Mouse (Mus musculus) stomach, embryonic 14.5 days (tissue): ENCODE data around the gene Sec14l4. TPM values are rescaled to one million over a fixed set of nuclear protein-coding genes. Genes with fewer than 3 reads are reported as not detected.

ENCODE experiments used
- ATAC-seq: fragments of 200-750 bp; cut with Nextera tagmentation; 2 replicates; pipeline ENCODE4 v1.8.0; 2017; ENCODE audit warnings: low read depth, moderate TSS enrichment; ENCODE audit not compliant: insufficient number of reproducible peaks, insufficient read depth, low FRiP score
- H3K27ac ChIP-seq: fragments of 300-500 bp; sonication (generic); 2 replicates; pipeline ENCODE4 v1.5.1; 2014; ENCODE audit warnings: mild to moderate bottlenecking, low read length, moderate library complexity, mixed read lengths
- H3K27me3 ChIP-seq: fragments of 300-500 bp; sonication (generic); 2 replicates; pipeline ENCODE4 v1.6.1; 2014; ENCODE audit warnings: low read length, control low read depth, mixed read lengths; ENCODE audit not compliant: control insufficient read depth, insufficient read depth
- H3K36me3 ChIP-seq: fragments of 300-500 bp; sonication (generic); 2 replicates; pipeline ENCODE4 v1.6.1; 2014; ENCODE audit warnings: mild to moderate bottlenecking, control low read depth, low read length, moderate library complexity, mixed read lengths; ENCODE audit not compliant: control insufficient read depth, insufficient read depth
- H3K4me1 ChIP-seq: fragments of 300-500 bp; sonication (generic); 2 replicates; pipeline ENCODE4 v1.6.1; 2014; ENCODE audit warnings: low read length, control low read depth, mixed read lengths; ENCODE audit not compliant: control insufficient read depth, insufficient read depth
- H3K4me2 ChIP-seq: fragments of 300-500 bp; sonication (generic); replicated peaks from 2 replicates; pipeline ENCODE4 v1.6.1; 2014; ENCODE audit warnings: low read depth, low read length, control low read depth
- H3K4me3 ChIP-seq: fragments of 300-500 bp; sonication (generic); 2 replicates; pipeline ENCODE4 v1.5.1; 2014; ENCODE audit warnings: low read depth, low read length, control low read depth
- H3K9ac ChIP-seq: fragments of 300-500 bp; sonication (generic); replicated peaks from 2 replicates; pipeline ENCODE4 v1.6.1; 2014; ENCODE audit warnings: low read depth, mild to moderate bottlenecking, control low read depth, low read length, moderate library complexity, mixed read lengths
- H3K9me3 ChIP-seq: fragments of 300-500 bp; sonication (generic); 2 replicates; pipeline ENCODE4 v1.6.1; 2016; ENCODE audit warnings: low read depth, low read length, control low read depth; ENCODE audit not compliant: control insufficient read depth
- WGBS: fragments of 180-500 bp; shearing (Covaris S2); extraction: QIAGEN DNeasy Blood & Tissue Kit; methylation state at CpG from one replicate; pipeline ENCODE4 v1.1.7; 2014; 5-methylcytosine and 5-hydroxymethylcytosine counted together
- polyA plus RNA-seq: library from polyadenylated mRNA; unstranded; fragments of >200 nt; fragmentation: Nextera tagmentation; extraction: Ambion mirVana; gene quantifications from 2 replicates; pipeline ENCODE4 v1.2.1, GENCODE M21; 2014

Sec14l4 gene
- polyA plus RNA-seq, 1 experiment from 2014 or later = 0.51 TPM

DNA sequence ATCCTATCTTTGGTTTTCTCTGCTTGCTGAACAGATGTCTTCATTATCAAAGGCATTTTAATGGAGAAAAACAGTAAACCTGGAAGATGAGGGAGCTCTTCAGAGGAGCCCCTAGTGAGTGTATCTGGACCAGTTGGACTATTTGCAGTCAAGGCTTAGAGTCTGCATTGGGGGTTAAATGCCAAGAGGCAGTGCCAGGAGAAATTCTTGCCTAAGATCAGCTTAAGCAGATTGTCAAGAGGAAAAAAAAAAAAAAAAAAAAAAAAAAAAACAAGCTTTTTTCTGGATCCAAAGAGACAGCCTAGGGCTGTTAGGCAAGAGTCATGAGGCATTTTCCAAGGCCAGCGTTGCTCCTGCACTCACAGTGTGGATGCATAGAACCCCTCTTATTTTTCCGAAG, 16.5 kb downstream of the Sec14l4 start:
- no peaks in the 10 kb centered on the region for H3K27me3 ChIP-seq
- no peak overlapping the region for H3K27ac ChIP-seq
- H3K4me2 ChIP-seq = no peak overlapping the region
- H3K9me3 ChIP-seq = no peaks in the 10 kb centered on the region
- no peaks in the 10 kb centered on the region for H3K4me1 ChIP-seq
- no peak for ATAC-seq
- no peak overlapping the region for H3K4me3 ChIP-seq
- no peak overlapping the region for H3K9ac ChIP-seq
- WGBS = 95% methylated on average over 2 of the region's 2 CpGs
- no peaks in the 10 kb centered on the region for H3K36me3 ChIP-seq

DNA sequence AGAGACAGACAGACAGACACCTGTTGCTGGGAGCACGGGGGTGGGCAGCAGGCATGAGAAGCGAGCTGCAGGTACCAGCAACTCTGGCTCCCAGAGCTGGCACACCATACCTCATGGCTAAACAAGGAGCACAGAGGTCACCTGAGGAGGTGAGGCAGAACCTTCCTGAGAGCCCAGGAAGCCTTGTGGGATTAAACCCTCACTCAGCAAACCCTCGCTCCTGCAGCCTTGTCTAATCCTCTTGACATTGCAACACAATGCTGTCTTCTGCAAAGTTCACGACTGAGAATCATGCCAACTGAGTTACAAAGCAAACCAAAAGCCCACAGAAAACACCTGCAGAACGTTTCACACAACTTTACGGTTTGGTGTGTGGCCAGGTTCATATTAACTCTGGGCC, 17.2 kb downstream of the Sec14l4 start:
- no peaks in the 10 kb centered on the region for H3K4me1 ChIP-seq
- no peak overlapping the region for H3K27ac ChIP-seq
- ATAC-seq = no peak
- 92% methylated on average over 6 of the region's 6 CpGs for WGBS
- no peaks in the 10 kb centered on the region for H3K27me3 ChIP-seq
- H3K36me3 ChIP-seq = no peaks in the 10 kb centered on the region
- no peak overlapping the region for H3K9ac ChIP-seq
- no peak overlapping the region for H3K4me2 ChIP-seq
- H3K9me3 ChIP-seq = no peaks in the 10 kb centered on the region
- H3K4me3 ChIP-seq = no peak overlapping the region

DNA sequence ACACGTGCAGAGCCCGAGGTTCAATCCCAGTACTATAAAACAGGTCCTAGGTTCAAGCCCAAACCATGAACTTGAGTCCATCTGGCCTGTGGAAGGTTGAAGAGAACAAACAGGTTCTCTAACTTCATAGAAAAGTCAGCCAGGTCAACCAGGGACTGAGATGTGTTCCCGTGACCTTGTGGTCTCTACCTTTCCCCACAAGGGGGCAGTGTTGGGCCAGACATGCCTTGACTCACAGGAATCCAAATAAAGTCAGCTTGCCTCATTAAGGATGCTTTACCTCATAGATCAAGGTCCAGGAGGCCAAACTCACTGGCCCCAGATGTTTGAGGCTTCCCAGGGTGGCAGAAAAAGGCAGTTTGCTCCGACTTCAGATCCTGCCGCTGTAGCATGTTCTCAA, 22.3 kb downstream of the Sec14l4 start:
- no peaks in the 10 kb centered on the region for H3K4me1 ChIP-seq
- no peak for ATAC-seq
- no peaks in the 10 kb centered on the region for H3K27me3 ChIP-seq
- no peak overlapping the region for H3K27ac ChIP-seq
- no peaks in the 10 kb centered on the region for H3K9me3 ChIP-seq
- H3K4me2 ChIP-seq = no peak overlapping the region
- no peak overlapping the region for H3K4me3 ChIP-seq
- H3K9ac ChIP-seq = no peak overlapping the region
- WGBS = 24% methylated on average over 5 of the region's 5 CpGs
- no peaks in the 10 kb centered on the region for H3K36me3 ChIP-seq

DNA sequence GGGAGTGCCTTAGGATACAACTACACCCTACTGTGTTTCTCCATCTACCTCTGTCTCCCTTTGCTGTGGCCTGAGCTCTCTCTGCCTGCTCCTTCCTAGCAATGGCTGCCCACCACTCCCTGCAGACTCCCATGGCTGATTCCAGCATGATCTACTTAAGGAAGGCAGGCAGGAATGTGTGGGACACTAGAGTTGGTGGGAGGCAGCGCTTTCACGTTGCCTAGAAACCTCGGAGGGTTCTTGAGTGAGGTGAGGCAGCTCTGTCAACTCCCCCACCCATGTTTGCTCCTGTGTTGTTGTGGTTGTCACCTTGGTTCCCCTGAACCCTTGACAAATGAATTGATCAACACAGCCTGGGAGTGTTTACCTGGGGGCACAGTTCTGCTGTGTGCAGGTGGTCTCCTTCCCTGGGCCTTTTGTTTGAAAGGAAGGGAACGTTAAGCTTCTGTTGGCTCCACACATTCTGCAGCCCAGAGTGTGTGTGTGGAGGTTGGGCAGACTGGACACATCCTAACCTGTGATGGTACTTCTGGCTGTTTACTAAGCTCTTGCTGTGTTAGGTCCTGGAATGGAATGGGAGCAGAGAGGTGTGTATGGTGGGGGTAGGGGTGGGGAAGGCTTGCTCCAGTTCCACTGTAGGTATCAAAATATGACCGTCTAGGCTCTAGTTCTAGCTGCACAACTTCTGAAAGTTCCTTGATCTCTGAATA, 29.8 kb downstream of the Sec14l4 start:
- no peaks in the 10 kb centered on the region for H3K27me3 ChIP-seq
- H3K36me3 ChIP-seq = no peaks in the 10 kb centered on the region
- H3K4me1 ChIP-seq = no peaks in the 10 kb centered on the region
- ATAC-seq = no peak
- H3K27ac ChIP-seq = no peak overlapping the region
- WGBS = 48% methylated on average over 5 of the region's 5 CpGs
- no peak overlapping the region for H3K4me2 ChIP-seq
- no peak overlapping the region for H3K9ac ChIP-seq
- H3K9me3 ChIP-seq = no peaks in the 10 kb centered on the region
- no peak overlapping the region for H3K4me3 ChIP-seq

DNA sequence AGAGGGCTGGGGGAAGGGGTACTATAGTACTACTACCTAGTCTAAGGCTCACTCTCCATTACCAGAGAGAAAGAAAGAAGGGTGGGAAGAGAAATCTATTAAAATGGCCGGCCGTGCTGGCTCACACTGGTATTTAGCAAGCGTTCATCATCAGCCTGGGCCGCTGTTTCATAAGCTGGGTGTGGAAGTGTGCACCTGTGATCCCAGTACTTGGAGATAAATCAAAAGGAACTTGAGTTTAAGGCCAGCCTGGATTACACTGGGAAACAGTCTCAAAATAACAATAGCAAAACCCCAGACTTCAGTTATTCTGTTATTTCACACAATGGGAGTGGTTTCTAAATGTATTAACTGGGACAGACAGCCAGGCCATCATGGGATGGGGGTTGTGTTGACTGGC, 31.3 kb downstream of the Sec14l4 start:
- Histone ChIP-seq H3K27ac (no peak overlapping the region), H3K4me3 (no peak overlapping the region), H3K9ac (no peak overlapping the region), H3K36me3 (no peaks in the 10 kb centered on the region), H3K4me1 (no peaks in the 10 kb centered on the region), H3K9me3 (no peaks in the 10 kb centered on the region), H3K4me2 (no peak overlapping the region), H3K27me3 (no peaks in the 10 kb centered on the region)
- ATAC-seq = no peak
- 78% methylated on average over 4 of the region's 4 CpGs for WGBS

DNA sequence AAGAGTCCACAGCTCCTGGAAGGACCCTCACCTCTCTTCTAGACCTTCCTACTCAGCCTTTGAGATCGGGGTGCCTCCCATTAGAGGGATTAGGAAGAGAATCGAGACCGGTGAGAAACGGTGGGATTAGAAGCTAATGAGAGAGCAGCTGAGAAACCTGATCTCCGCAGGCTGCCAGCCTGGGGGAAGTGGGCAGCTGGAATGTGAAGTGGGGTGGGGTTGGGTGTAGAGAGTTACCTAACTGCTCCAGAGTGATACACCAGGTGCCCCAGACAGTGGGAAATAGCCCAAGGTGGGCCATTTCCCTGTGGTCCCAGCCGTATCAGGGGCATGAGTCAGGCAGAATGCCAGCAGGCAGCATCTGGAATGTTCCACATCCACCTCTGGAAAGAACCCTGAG, 31.7 kb downstream of the Sec14l4 start:
- 33% methylated on average over 6 of the region's 6 CpGs for WGBS
- no peak overlapping the region for H3K9ac ChIP-seq
- no peaks in the 10 kb centered on the region for H3K4me1 ChIP-seq
- no peak overlapping the region for H3K4me2 ChIP-seq
- no peaks in the 10 kb centered on the region for H3K27me3 ChIP-seq
- no peak for ATAC-seq
- H3K4me3 ChIP-seq = no peak overlapping the region
- H3K27ac ChIP-seq = no peak overlapping the region
- no peaks in the 10 kb centered on the region for H3K36me3 ChIP-seq
- H3K9me3 ChIP-seq = no peaks in the 10 kb centered on the region

DNA sequence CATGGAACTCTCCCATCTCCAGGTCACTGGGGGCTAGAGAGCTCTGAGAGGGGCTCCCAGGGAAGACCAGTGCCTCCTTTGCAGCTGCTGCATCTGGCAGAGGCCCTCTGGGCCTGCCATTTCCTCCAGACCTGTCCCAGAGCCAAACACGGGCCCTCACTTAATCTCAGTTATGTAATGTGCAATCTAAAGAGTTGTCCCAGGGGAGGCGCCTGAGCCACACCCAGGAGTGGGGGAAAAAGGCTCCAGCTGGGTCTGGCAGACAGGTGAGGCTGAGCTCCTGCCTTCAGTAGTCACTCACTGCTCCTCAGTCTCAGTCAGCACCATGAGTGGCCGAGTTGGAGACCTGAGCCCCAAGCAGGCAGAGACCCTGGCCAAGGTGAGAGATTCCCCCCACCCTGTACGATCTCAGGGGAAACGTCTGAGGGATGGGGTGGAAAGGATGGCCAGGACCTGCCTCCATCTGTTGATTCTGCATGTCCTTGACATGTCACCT, 33.4 kb downstream of the Sec14l4 start, which contains the start of gene Sec14l3:
Gene Sec14l3, plus strand, starts transcription at position 215 of the 496 bp plus-strand sequence.
- no peaks in the 10 kb centered on the region for H3K9me3 ChIP-seq
- no peak within 1 kb of the TSS for H3K27ac ChIP-seq
- no peak within 1 kb of the TSS for H3K4me3 ChIP-seq
- no peak within 1 kb of the TSS for H3K4me2 ChIP-seq
- 49% methylated on average over 5 of the region's 5 CpGs for WGBS
- no peaks in the 10 kb centered on the region for H3K4me1 ChIP-seq
- no peaks in the 10 kb centered on the region for H3K27me3 ChIP-seq
- no peak for ATAC-seq
- H3K36me3 ChIP-seq = no peaks in the 10 kb centered on the region
- no peak within 1 kb of the TSS for H3K9ac ChIP-seq

DNA sequence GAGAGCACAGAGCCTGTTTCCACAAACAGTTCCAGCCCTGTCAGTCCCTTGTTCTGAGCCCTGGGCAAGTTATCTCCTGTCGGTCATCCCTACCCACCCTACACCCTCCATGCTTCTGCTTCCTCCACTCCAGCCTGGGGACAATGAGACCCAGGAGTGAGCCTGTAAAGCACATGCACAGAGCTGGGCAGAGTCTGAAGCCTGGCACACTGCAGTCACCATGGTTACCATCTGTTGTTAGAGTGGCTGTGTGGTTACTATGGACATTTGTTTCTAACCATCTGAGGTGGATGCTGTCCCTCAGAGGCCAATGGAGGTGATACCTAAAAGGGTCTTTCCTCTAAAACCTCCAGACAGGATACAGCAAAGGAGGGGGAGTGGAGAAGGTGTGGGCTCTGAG, 38.4 kb downstream of the Sec14l4 start:
- Histone ChIP-seq H3K9ac (no peak overlapping the region), H3K36me3 (no peaks in the 10 kb centered on the region), H3K4me2 (no peak overlapping the region), H3K9me3 (no peaks in the 10 kb centered on the region), H3K4me3 (no peak overlapping the region), H3K27me3 (no peaks in the 10 kb centered on the region), H3K4me1 (no peaks in the 10 kb centered on the region), H3K27ac (no peak overlapping the region)
- WGBS = 73% methylated on average over 1 of the region's 1 CpGs
- ATAC-seq = no peak

DNA sequence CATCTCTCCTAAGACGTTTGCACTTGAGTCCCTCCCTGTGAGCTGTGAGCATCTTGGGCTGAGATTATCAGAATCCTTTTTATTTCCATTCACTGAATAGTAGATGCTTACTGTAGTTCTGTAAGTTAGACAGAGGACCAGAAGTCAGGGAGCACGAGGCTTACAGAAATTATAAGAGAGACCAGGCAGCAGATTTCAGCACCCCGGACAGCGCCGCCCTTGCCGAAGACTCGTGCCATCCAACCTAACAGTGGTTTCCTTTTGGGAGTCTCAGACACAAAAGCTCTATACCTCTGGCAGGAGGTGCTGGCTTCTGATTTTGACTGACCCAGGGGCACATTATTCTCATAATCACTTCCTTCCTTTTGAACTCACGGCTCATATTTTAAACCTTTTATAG, 45.4 kb downstream of the Sec14l4 start:
- no peak overlapping the region for H3K4me2 ChIP-seq
- ATAC-seq = no peak
- H3K36me3 ChIP-seq = no peaks in the 10 kb centered on the region
- no peak overlapping the region for H3K27ac ChIP-seq
- no peaks in the 10 kb centered on the region for H3K4me1 ChIP-seq
- no peak overlapping the region for H3K4me3 ChIP-seq
- H3K9me3 ChIP-seq = no peaks in the 10 kb centered on the region
- no peaks in the 10 kb centered on the region for H3K27me3 ChIP-seq
- no peak overlapping the region for H3K9ac ChIP-seq
- 13% methylated on average over 8 of the region's 8 CpGs for WGBS
